Mouse (Mus musculus): ENCODE data around the gene Fancl.

Fancl gene

DNA sequence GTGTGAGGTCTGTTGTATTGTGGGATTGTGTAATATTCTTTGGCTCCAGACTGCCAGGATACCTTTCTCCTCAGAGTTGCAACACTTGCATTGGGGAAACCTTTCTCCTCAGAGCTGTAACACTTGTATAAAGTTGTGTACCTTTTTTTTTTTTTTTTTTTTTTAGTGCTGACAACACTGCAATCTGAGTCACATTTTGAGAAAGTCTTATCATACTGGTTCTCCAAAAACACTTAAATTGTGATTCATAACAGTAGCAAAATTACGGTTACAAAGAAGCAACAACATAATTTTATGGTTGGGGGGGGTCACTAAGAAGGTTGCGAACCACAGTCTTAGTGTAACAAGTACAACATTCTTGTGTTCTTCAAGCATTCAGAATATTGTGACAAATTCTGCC, at the start of gene Fancl:
Fancl (plus strand) TSS at position 165 of the 400 bp plus-strand sequence.
- DNase-seq (ENCODE audit: low read depth, low spot score), result no peak

DNA sequence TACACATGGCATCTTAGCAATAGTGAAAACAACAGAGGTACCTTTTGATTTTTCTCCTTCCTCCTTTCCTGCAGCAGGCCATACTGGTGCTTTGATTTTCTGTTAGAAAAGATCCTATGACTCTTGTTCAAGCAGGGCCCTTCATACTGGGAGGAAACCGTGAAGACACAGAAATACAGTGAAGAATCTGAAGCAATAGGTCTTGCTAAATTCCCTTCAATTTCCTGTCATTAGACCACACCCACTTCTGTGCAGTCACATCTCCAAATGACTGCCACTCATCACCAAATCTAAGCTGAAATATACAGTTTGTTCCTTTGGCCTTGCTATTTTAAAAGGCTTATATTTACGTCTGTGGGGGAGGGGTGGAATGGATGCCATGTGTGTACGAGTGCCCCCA, 49.1 kb upstream of the Fancl start:
- no peak for DNase-seq (ENCODE audit: low read depth, low spot score)

DNA sequence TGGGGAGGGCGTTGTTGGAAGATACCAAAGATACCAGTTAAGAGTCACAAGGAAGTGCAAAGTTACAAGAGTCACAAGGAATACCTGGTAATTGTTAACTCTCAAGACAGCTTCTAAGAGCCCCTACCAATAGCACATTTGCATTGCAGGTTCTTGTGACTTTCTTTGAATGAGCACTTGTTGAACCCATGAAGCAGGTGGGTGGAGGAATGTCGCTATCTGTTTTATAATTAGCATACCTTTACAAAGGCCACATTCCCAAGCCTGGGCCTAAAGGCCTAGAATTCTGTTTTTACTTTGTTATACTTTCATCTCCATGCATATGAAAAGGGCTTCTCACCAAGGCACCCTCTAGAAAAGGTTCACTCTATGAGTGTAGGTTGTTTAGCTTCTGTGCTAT, 15.8 kb upstream of the Fancl start:
- peak; percentile 88 for DNase-seq (ENCODE audit: low read depth, low spot score)

DNA sequence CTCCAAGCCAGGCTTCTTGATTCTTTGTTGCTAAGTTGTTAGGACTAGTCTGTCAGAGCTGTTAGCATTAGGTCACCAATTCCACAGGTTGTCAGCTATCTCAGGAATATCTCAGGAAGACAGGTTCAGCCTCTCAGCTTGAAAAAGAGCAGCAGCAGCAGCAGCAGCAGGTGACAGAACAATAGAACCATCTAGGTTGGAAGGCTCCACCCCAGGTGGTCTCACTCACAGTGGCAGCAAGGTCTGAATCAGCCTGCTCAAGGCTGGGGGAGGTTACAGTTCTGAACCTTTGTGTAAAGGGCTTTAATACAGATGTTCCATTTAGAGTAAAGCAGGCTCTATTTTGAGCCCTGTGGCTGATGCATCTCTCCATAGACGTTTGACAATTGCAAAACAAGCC, 14.0 kb upstream of the Fancl start:
- DNase-seq (ENCODE audit: low read depth, low spot score), result peak; percentile 96

DNA sequence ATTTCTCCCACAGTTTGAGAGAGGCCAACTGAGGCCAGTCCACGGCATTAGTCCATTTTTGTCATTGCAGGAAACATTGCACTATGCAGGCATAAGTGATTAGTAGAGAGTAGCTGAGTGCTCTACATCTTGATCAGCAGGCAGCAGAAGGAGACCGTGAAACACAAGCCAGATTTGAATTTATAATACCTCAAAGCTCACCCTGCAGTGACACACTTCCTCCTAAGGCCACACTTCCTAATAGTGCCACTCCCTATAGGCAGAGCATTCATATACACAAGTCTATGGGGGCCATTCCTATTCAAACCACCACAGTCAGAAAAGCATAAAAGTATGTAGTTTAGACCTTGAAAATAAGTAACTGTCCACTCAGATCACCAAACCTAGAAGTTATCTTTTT, 11.8 kb upstream of the Fancl start:
- DNase-seq (ENCODE audit: low read depth, low spot score), result no peak

DNA sequence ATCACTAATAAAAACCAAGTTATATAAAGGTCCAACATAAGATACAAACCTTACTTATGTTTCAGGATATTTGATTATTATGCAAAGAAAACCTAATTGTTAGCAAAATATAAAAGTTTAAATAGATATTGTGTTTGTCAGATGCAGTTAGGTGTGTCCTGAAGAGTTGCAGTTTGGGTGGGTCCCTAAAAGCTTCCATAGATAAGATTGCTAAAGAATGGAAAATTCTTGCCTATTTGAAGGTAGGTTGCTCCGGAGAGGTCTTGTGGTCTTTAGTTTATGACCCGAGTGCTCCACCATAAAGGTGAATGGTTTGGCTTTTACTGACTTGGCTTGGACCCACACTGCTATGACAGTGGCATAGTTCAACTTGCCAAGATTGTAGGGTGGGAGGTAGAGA, 7.9 kb upstream of the Fancl start:
- no peak for DNase-seq (ENCODE audit: low read depth, low spot score)

DNA sequence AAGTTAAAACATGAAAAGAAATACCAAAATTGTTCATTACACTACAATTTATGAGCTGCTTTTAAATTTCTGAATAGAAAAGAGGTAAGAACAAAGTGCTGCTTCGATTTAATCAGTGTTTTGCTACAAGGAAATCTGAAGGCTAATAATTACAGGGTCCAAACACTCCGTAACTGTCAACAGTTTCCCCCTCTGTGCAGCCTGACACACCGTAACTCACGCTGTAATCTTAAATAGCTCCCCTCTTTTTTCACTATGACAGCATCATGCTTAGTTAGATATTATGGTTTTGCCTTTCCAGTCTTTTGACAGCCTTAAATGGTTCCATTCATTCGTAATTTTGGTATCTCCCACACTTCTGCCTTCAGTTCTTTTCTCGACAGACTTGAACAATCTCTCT, 4.4 kb upstream of the Fancl start:
- DNase-seq (ENCODE audit: low read depth, low spot score), result no peak

DNA sequence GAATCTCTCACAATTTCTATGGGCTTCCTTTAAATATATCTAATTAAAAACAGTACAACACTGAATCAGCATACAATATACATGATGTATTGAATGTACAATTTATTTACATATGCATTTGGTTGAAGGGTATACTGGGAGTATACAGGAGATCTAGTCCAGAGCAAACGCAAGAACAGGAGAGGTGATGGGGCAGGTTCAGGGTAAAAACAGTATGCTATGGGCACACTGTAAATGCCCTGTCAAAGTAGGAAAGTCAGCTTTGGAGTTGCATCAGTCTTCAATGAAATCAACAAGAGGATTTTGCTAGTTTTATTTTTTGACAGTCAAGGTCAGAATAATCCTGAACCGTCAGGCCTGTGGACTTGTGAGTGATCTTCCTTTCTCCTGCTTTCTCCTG, 743 bp downstream of the Fancl start:
- no peak for DNase-seq (ENCODE audit: low read depth, low spot score)

DNA sequence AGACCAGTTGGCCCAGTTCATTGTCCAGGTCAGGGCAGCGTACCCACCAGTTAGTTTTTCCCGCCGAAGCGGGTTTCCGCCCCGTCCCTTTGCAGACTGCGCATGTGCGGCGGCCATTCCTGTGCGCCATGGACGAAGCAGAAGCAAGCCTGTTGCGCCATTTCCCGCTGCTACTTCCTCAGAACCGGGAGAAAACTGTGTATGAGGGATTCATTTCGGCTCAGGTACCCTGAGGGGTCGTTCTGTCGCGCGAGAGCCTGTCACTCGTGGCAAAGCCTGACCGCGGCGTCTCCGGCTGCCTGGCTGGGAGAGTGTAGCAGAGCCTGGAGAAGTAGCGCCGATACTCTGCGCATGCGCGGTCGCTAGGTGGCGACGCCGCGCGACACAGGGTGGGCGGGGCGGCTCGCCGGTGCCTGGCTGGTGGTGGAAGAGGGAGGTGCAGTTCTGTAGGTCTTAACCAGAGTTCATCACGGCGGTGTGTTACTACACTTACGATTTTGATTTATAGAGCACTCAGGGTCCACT, 1.2 kb downstream of the Fancl start:
- DNase-seq (ENCODE audit: low read depth, low spot score), result peak; percentile 95

DNA sequence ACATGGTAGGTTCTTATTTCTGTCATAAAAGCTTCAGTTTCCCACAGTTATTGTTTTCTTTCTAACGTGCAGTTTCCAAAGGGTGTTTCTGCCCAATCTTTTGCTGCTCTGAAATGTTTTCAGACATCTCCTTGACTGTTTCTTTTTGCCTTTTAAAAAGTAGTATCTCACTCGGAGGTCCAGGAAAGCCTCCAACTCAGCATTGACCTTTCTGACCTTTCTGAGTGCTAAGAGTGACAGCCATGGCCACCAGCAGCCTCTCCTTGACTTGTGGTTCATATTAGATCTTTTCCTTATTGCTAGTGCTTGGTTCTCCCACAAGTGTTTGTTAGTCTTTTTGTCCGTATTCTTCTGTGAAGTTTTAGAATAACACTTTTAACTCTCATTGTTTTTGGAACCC, 9.6 kb downstream of the Fancl start:
- no peak for DNase-seq (ENCODE audit: low read depth, low spot score)

DNA sequence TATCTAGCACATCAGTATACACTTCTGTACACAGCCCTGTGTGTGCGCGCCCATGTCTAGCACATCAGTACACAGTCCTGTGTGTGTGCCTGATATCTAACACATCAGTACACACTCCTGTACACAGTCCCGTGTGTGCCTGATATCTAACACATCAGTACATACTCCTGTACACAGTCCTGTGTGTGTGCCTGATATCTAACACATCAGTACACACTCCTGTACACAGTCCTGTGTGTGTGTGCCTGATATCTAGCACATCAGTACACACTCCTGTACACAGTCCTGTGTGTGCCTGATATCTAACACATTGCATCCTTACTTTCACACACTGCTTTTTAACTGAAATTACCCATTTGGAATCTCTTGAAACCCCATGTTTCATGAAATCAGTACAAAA, 27.0 kb downstream of the Fancl start:
- no peak for DNase-seq (ENCODE audit: low read depth, low spot score)

DNA sequence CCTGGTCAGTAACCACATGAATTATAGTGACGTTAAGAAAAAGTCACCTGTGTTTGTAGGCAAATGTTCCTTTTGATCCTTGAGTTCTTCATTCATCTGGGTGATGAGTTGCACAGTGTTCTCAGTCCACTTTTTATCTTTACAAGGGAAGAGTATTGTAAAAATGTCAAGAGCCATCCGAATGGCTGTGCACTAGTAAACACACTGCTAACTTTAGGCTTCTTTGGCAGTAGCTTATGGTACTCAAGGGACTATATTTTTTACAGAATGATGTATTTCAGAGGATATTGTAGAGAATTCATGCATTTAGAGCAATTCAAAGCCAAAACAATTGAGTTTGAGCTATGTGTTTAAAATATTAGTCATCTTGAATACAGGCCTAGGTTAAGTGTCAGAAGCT, 35.5 kb downstream of the Fancl start:
- DNase-seq (ENCODE audit: low read depth, low spot score), result no peak

DNA sequence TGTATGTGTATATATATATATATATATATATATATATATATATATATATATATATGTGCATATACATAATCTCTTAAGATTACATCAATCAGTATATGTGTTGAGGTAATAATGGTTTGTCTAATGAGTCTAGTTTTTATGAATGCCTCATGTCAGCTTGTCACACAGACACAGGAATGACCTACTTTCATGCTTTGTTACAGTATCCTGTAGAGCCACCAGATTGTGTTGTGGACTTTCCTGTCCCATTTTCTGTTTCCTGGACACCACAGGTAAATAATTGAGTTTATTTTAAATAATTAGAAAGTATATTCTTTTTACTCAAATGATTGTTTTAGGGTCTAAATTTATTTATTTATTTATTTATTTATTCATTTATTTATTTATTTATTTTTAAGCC, 48.3 kb downstream of the Fancl start:
- DNase-seq (ENCODE audit: low read depth, low spot score), result no peak

DNA sequence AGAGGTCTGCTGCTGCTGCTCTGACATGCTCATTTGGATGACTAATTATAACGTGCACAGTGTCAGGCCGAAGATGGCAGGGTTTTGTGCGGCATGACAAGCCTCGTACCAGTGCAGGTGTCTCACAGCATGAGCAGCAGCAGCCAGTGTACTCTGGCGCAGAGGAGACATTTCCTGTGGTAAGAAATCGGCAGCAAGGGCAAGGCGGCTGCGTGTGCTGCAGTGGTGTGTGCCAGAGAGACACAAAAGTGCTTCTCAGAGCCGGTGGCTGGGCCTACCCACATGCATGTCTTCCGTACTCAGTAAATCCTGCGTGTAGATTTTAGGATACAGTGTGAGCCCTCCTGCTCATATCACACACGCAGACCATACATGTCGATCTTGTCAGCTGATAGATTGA, 51.9 kb downstream of the Fancl start:
- peak; percentile 37 for DNase-seq (ENCODE audit: low read depth, low spot score)

DNA sequence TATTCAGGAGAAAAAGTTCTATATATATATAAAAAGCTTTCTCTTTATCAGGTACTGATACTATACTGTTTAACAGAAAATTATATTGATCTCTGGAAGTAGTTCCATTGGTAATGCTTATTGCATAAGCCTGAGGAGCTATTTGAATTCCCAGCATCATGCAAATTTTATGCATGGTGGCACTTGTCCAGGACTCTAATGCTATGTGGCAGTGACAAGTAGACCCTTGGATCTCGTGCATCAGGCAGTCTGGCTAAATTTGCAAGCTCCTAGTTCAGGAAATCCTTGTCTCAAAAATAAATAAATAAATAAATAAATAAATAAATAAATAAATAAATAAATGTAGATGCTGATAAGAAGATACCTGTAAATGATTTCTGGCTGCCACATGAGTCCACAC, 55.2 kb downstream of the Fancl start:
- DNase-seq (ENCODE audit: low read depth, low spot score), result no peak

DNA sequence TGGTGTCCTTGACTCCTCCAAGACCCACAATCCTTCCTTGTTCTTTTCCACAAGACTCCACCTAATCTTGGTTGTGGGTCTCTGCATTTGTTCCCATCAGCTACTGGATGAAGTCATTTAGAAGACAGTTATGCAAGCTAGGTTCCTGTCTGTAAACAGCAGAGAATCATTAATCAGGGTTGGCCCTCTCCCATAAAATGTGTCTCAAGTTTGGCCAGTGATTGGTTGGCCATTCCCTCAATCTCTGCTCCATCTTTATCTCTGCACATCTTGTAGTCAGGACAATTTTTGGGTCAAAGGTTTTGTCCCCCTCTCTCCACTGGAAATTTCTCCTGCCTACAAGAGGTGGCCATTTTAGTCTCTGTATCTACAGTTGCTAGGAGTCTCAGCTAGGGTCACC, 58.4 kb downstream of the Fancl start:
- no peak for DNase-seq (ENCODE audit: low read depth, low spot score)

DNA sequence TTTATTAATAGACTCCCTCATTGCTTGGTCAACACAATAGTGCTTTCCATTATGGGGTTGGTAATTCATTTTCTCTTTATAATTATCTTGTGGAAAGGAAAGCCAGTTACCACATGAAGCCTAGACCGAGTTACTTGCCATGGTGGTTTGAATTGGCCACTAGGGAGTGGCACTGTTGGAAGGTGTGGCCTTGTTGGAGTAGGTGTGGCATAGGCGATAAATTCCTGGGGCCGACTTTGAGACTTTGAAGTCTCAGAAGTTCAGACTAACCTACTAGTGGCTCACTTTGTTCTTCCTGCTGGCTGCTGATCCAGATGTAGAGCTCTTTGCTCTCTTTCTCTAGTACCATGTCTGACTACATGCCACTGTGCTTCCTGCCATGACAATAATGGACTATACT, 63.9 kb downstream of the Fancl start:
- peak; percentile 72 for DNase-seq (ENCODE audit: low read depth, low spot score)

DNA sequence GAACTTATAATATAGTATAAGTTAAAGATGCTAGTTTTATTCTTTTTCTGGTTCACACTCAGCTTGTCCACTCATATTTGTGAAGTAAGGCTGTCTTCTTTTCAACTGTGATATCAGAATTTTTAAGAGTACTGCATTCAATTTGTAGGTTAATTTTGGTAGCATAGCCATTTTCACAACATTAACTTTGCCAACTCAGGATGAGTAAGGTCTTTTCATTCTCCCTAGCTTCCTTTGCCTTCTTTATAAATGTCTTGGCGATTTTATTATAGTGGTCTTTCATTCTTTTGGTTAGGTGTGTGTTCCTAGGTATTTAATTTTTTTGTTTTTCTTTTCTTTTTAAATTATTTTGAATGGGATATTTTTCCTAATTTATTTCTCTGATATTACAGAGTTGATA, 64.7 kb downstream of the Fancl start:
- DNase-seq (ENCODE audit: low read depth, low spot score), result no peak

DNA sequence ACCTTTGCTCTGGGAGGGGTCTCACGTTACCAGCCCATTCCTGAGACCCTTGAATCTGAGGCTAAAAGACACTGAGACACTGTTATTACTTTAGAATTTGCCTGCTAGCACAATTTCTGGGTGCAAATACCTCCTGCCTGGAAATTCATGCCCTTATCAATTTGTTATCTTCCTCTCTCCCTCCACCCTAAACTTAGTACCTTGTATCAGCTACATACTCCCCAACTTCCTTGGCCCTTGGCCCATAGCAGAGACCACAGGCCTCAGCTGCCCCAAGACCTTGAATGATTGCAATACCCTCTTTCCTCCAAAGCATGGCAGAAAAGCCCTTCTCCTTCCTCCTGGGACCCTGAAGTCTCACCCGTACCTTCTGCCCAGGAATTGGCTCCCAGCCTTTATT, 65.3 kb downstream of the Fancl start:
- DNase-seq (ENCODE audit: low read depth, low spot score), result no peak

DNA sequence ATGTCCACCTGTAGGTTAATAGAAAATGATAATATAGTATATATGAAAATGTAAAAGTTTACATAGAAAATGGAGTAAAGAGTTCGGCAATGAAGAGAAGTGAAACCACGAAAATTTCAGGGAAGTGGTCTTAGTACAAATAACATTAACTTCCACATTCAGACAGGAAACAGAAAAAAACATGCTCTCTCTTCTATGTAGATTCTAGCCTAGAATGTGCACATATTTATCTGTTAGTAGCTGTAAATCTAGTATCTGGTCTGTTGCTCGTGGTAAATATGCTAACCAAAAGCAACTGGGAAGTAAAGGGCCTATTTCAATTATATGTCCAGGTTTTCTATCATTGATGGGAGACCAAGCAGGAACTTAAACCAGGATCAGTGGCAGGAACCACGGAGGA, 66.8 kb downstream of the Fancl start:
- no peak for DNase-seq (ENCODE audit: low read depth, low spot score)

DNA sequence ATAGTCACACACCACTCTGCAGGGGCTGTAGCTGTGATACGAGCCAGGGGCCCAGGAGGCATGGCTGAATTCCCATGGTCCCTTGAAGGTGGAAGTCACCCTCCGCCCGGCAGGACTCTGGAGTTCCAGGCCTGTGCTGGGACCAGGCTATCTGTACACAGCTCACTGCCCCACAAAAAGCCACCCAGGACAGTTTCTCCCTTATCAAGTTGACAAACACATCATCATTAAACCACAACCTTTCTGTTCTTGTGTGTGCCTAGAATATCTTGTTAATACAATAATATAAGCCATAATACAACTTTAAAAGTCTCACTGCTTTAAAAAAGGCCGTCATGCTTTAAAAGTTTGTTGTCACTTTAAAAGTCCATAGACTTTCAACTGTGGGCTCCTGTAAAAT, 68.1 kb downstream of the Fancl start:
- no peak for DNase-seq (ENCODE audit: low read depth, low spot score)

DNA sequence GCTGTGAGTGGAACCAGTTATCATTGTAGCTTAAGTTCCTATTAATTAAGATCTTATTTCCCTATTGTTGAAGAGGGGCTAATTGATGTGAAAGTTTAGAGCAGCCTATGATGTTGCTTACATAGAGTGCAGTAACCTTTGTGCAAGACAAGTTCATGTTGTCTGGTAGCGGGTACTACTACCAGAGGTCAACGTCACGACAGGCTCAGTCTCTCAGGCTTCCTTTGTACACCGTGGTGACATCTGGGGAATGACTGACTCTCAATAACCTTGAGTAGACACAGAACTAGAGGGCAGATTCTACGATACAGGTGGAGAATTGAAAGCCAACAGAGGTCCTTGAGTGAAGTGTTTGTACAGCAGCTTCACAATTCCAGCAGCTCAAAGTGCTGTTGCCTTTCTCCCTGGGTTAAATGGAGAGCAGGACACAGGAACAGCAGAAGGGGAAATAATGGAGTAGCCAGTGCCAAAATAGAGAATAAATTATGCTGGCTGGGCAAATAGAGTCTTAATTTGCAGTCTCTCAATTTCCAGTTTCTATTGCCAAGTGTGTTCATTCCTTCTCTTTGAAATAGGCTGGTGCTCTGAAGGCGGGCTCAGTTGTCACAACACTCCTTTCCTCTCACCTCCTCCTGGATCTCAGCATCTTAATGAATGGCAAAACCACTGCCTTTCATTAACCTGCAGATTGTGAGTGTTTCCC, 91.3 kb downstream of the Fancl start:
- DNase-seq (ENCODE audit: low read depth, low spot score), result no peak

DNA sequence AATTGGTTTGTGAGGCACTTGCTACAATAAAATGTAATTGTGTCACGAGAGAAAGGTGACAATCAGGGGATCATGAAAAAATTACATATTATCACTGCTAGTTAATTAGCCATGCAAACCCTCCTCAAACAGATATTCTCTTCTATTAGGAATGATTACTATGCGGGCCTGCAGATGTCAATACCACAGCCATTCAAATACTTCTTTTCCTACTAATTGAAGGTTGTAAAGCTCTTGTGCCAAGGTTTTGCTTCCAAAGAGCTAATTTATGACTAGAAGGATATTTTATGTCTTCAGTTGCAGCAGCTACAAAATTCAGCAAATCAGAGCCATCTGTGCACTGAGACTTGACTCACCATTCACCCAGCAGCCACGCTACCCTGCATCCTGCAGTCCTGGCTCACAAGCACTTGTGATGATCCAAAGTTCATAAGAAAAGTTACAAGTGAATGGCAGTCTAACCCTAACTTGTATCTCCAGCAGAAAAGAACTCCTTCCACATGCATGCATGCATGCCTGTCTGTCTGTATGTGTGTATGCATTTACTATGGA, 95.8 kb downstream of the Fancl start:
- no peak for DNase-seq (ENCODE audit: low read depth, low spot score)

Measured in R1 (cell line).